Mouse (Mus musculus) heart, embryonic 13.5 days (tissue): ENCODE measurements around the gene Ube2d1. TPM values are rescaled to one million over a fixed set of nuclear protein-coding genes. Genes with fewer than 3 reads are reported as not detected.

Source experiments
- ATAC-seq: fragments of 200-750 bp; cut with Nextera tagmentation; 2 replicates; pipeline ENCODE4 v1.8.0; 2017; ENCODE audit warnings: moderate TSS enrichment; ENCODE audit not compliant: insufficient number of reproducible peaks, low FRiP score, low TSS enrichment; ENCODE audit errors: extremely low read depth
- H3K27ac ChIP-seq: fragments of 300-500 bp; sonication (generic); replicated peaks from 2 replicates; pipeline ENCODE4 v1.5.1; 2015; ENCODE audit warnings: moderate library complexity, mild to moderate bottlenecking, inconsistent platforms
- H3K27me3 ChIP-seq: fragments of 300-500 bp; sonication (generic); replicated peaks from 2 replicates; pipeline ENCODE4 v1.6.1; 2015; ENCODE audit warnings: mild to moderate bottlenecking, inconsistent platforms
- H3K36me3 ChIP-seq: fragments of 300-500 bp; sonication (generic); 2 replicates; pipeline ENCODE4 v1.6.1; 2015; ENCODE audit warnings: mild to moderate bottlenecking, inconsistent platforms
- H3K4me1 ChIP-seq: fragments of 300-500 bp; sonication (generic); 2 replicates; pipeline ENCODE4 v1.6.1; 2015; ENCODE audit warnings: inconsistent platforms
- H3K4me2 ChIP-seq: fragments of 300-500 bp; sonication (generic); 2 replicates; pipeline ENCODE4 v1.6.1; 2015; ENCODE audit warnings: inconsistent platforms, mild to moderate bottlenecking, moderate library complexity
- H3K4me3 ChIP-seq: fragments of 300-500 bp; sonication (generic); 2 replicates; pipeline ENCODE4 v1.5.1; 2015; ENCODE audit warnings: moderate library complexity, mild to moderate bottlenecking, inconsistent platforms
- H3K9ac ChIP-seq: fragments of 300-500 bp; sonication (generic); 2 replicates; pipeline ENCODE4 v1.6.1; 2015; ENCODE audit warnings: inconsistent platforms, mild to moderate bottlenecking, moderate library complexity
- H3K9me3 ChIP-seq: fragments of 300-500 bp; sonication (generic); 2 replicates; pipeline ENCODE4 v1.6.1; 2016; ENCODE audit warnings: inconsistent platforms
- WGBS: fragments of 180-500 bp; shearing (Covaris S2); methylation state at CpG from one replicate; pipeline ENCODE4 v1.1.7; 2015; ENCODE audit warnings: mixed read lengths; 5-methylcytosine and 5-hydroxymethylcytosine counted together
- polyA plus RNA-seq: library from polyadenylated mRNA; unstranded; fragments of >200 nt; fragmentation: Nextera tagmentation; extraction: Ambion mirVana; gene quantifications from 2 replicates; pipeline ENCODE4 v1.2.1, GENCODE M21; 2015

The Ube2d1 gene
- polyA plus RNA-seq, 1 experiment from 2014 or later = 56.2 TPM

- ATAC-seq = no peak
- WGBS = 55% methylated on average over 7 of the region's 7 CpGs
- Histone ChIP-seq H3K36me3 (no peaks in the 10 kb centered on the region), H3K27me3 (no peaks in the 10 kb centered on the region), H3K4me2 (no peak overlapping the region), H3K27ac (no peak overlapping the region), H3K9ac (no peak overlapping the region), H3K4me1 (no peaks in the 10 kb centered on the region), H3K9me3 (no peaks in the 10 kb centered on the region), H3K4me3 (no peak overlapping the region)
Measured at GRCm38 (mm10) chr10:71316497-71316896, 31.4 kb upstream of the Ube2d1 start.

DNA sequence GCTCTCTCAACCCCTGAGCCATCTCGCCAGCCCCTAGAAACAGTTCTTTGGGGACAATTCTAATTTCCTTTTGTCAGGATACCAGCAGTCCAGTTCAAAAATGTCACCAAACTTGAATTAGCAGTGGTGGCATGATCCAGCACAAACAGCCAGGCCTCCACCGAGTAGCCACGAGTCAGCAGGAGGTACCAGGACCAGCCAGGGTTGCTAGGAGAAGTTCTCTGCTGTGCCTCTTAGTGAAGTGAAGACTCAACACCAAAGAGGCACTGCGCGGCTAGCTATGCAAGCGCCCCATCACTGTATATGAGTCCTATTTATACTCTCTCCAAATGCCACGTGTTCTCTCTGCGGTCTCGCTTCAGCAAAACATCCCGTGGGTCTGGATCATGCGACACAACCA, 31.0 kb upstream of the Ube2d1 start:
- Histone ChIP-seq H3K27me3 (no peaks in the 10 kb centered on the region), H3K9me3 (no peaks in the 10 kb centered on the region), H3K4me3 (no peak overlapping the region), H3K4me1 (no peaks in the 10 kb centered on the region), H3K4me2 (no peak overlapping the region), H3K27ac (no peak overlapping the region), H3K36me3 (no peaks in the 10 kb centered on the region), H3K9ac (no peak overlapping the region)
- no peak for ATAC-seq
- 60% methylated on average over 11 of the region's 11 CpGs for WGBS

DNA sequence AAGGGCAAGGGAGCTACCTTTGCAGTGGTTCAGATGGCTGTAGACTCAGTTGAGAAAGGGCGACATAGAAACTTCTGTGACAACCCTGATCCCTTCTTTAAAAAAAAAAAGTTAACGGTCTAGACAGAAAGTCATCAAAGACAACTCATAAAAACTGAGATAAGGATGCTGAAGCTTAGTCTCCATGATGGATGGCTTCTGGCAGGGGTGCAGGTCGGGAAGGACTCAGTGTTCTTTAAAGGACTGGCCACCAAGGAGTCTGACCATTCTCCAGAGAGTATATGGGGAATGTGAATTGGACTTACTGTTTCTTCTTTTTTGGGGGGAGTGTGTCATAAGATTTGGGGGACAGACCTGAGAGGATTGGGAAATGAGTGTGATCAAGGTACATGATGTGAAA, 29.5 kb upstream of the Ube2d1 start:
- WGBS = 59% methylated on average over 3 of the region's 3 CpGs
- H3K36me3 ChIP-seq = no peaks in the 10 kb centered on the region
- ATAC-seq = no peak
- H3K4me1 ChIP-seq = no peaks in the 10 kb centered on the region
- no peaks in the 10 kb centered on the region for H3K27me3 ChIP-seq
- no peak overlapping the region for H3K4me3 ChIP-seq
- H3K27ac ChIP-seq = no peak overlapping the region
- no peaks in the 10 kb centered on the region for H3K9me3 ChIP-seq
- no peak overlapping the region for H3K9ac ChIP-seq
- H3K4me2 ChIP-seq = no peak overlapping the region

- no peaks in the 10 kb centered on the region for H3K27me3 ChIP-seq
- H3K9me3 ChIP-seq = no peaks in the 10 kb centered on the region
- no peak for ATAC-seq
- H3K36me3 ChIP-seq = no peaks in the 10 kb centered on the region
- 54% methylated on average over 3 of the region's 3 CpGs for WGBS
- no peaks in the 10 kb centered on the region for H3K4me1 ChIP-seq
- no peak overlapping the region for H3K4me2 ChIP-seq
- H3K9ac ChIP-seq = no peak overlapping the region
- H3K27ac ChIP-seq = no peak overlapping the region
- no peak overlapping the region for H3K4me3 ChIP-seq
Measured at GRCm38 (mm10) chr10:71310288-71310687, 25.2 kb upstream of the Ube2d1 start.

DNA sequence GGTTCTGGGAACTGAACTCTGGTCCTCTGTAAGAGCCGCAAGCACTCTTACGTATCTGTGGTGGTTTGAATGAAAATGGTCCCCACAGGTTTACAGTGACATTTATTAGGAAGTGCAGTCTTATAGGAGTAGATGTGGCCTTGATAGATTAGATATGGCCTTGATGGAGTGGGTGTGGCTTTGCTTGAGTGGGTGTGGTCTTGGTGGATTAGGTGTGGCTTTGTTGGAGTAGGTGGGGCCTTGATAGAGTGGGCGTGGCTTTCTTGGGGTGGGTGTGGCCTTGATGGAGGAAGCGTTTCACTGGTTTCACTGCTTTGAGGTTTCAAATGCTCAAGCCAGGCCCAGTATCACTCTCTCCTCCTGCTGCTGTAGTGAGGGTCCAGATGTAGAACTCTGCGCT, 23.1 kb upstream of the Ube2d1 start:
- no peak overlapping the region for H3K9ac ChIP-seq
- H3K36me3 ChIP-seq = no peaks in the 10 kb centered on the region
- H3K27ac ChIP-seq = no peak overlapping the region
- no peaks in the 10 kb centered on the region for H3K4me1 ChIP-seq
- ATAC-seq = no peak
- no peak overlapping the region for H3K4me2 ChIP-seq
- no peak overlapping the region for H3K4me3 ChIP-seq
- WGBS = 82% methylated on average over 5 of the region's 5 CpGs
- H3K27me3 ChIP-seq = no peaks in the 10 kb centered on the region
- H3K9me3 ChIP-seq = no peaks in the 10 kb centered on the region

DNA sequence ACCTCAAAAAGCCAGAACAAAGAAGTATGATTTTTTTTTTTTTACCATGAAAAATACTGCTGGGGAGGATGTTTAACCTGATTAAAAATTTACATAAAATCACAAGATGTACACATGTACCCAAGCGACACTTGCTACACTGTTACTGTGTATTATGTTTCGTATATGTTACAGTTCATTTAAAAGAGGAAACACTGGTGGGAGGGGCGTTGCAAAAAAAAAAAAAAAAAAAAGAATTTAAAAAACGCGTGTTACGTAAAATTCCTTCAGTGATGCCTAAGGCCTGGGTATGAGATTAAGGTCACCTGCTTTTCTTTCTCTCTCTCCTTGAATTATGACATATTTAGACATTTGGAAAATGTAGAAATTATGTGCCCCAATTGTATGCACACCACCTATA, 21.7 kb upstream of the Ube2d1 start:
- Histone ChIP-seq H3K27me3 (no peaks in the 10 kb centered on the region), H3K4me1 (no peaks in the 10 kb centered on the region), H3K4me3 (no peak overlapping the region), H3K4me2 (peak overlapping the region; percentile 65; the same call in 1 of the 2 replicates), H3K36me3 (no peaks in the 10 kb centered on the region), H3K27ac (no peak overlapping the region), H3K9ac (no peak overlapping the region), H3K9me3 (no peaks in the 10 kb centered on the region)
- 69% methylated on average over 6 of the region's 6 CpGs for WGBS
- ATAC-seq = no peak

DNA sequence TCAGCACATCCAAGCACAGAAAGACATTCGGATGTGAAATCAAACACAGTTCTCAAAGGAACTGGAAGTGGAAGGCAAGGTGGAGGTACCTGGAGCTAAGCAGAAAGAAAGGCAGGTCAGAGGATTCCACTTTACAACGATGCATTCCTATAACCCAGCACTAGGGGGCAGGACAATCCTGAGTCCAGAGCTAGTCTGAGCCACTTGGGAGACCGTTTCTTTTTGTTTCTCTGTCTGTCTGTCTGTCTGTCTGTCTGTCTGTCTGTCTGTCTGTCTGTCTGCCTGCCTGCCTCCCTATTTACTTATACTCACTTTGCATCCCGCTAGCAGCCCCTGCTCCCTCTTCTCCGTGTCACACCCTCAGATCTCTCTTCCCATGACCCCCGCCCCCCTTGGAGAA, 21.1 kb upstream of the Ube2d1 start:
- 12% methylated on average over 6 of the region's 6 CpGs for WGBS
- H3K4me1 ChIP-seq = no peaks in the 10 kb centered on the region
- no peaks in the 10 kb centered on the region for H3K9me3 ChIP-seq
- no peak for ATAC-seq
- H3K4me3 ChIP-seq = peak overlapping the region; percentile 39
- H3K27ac ChIP-seq = no peak overlapping the region
- H3K9ac ChIP-seq = 0 out of 2 replicates have a peak overlapping the region, but pooled peaks have one; percentile 40
- H3K27me3 ChIP-seq = no peaks in the 10 kb centered on the region
- H3K4me2 ChIP-seq = peak overlapping the region; percentile 65
- no peaks in the 10 kb centered on the region for H3K36me3 ChIP-seq

DNA sequence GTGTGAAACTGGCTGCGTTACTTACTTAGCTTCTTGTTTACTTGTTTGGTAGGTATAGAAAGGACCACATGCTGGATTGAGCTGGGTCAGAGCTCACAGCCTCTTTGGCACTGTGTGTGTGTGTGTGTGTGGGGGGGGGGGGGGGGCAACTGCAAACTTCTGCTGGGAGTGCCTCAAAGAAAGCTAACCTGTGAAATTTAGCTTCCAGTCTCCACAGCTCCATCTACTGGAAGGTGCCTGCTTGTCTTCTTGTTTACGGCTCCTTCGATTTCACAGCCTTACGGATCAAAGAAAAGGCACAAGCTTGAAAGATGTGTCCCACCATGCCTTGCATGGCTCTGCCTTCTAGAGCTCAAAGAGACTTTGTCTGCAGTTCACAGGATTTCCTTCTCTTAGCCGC, 17.4 kb upstream of the Ube2d1 start:
- H3K9me3 ChIP-seq = no peaks in the 10 kb centered on the region
- H3K36me3 ChIP-seq = no peaks in the 10 kb centered on the region
- H3K4me2 ChIP-seq = peak overlapping the region; percentile 54
- no peak for ATAC-seq
- 0 out of 2 replicates have a peak, but pooled peaks cover 11% of the 10 kb centered on the region for H3K27me3 ChIP-seq
- 18% methylated on average over 5 of the region's 5 CpGs for WGBS
- H3K4me3 ChIP-seq = peak overlapping the region; percentile 20; the same call in 1 of the 2 replicates
- H3K9ac ChIP-seq = peak overlapping the region; percentile 47; the same call in 1 of the 2 replicates
- H3K27ac ChIP-seq = no peak overlapping the region
- H3K4me1 ChIP-seq = no peaks in the 10 kb centered on the region

DNA sequence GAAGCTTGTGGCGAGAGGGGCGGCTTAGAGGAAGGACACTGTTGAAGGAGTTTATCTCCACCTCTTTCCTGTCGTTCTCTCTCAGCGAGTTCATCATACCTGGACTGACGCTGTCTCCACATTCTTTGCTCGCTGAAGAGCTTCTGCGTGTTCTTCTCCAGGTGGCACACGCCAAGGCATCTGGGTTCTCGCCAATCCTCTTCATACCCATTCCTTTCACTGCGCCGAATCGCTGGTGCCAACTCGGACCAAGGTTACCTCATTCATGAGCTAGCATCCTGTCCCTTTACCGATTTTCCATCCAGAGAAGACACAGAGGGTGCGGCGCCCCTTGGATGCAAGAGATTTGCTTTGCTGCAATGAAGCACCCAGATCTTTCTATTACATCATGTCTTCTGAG, 15.1 kb upstream of the Ube2d1 start:
- no peak for ATAC-seq
- no peaks in the 10 kb centered on the region for H3K4me1 ChIP-seq
- no peak overlapping the region for H3K27ac ChIP-seq
- H3K36me3 ChIP-seq = no peaks in the 10 kb centered on the region
- H3K27me3 ChIP-seq = 0 out of 2 replicates have a peak, but pooled peaks cover 11% of the 10 kb centered on the region
- no peak overlapping the region for H3K9ac ChIP-seq
- 67% methylated on average over 16 of the region's 16 CpGs for WGBS
- no peaks in the 10 kb centered on the region for H3K9me3 ChIP-seq
- H3K4me2 ChIP-seq = no peak overlapping the region
- no peak overlapping the region for H3K4me3 ChIP-seq

- WGBS = 49% methylated on average over 4 of the region's 4 CpGs
- Histone ChIP-seq H3K27me3 (no peaks in the 10 kb centered on the region), H3K27ac (no peak overlapping the region), H3K36me3 (no peaks in the 10 kb centered on the region), H3K4me1 (peaks cover 14% of the 10 kb centered on the region), H3K4me3 (no peak overlapping the region), H3K4me2 (no peak overlapping the region), H3K9me3 (no peaks in the 10 kb centered on the region), H3K9ac (no peak overlapping the region)
- no peak for ATAC-seq
Measured at GRCm38 (mm10) chr10:71293245-71293644, 8.2 kb upstream of the Ube2d1 start.

- no peaks in the 10 kb centered on the region for H3K9me3 ChIP-seq
- 0 out of 2 replicates have a peak overlapping the region, but pooled peaks have one; percentile 17 for H3K4me3 ChIP-seq
- 14% methylated on average over 11 of the region's 11 CpGs for WGBS
- H3K9ac ChIP-seq = no peak overlapping the region
- no peaks in the 10 kb centered on the region for H3K27me3 ChIP-seq
- H3K27ac ChIP-seq = no peak overlapping the region
- H3K4me1 ChIP-seq = peaks cover 14% of the 10 kb centered on the region
- peak overlapping the region; percentile 41 for H3K4me2 ChIP-seq
- ATAC-seq = no peak
- no peaks in the 10 kb centered on the region for H3K36me3 ChIP-seq
Measured at GRCm38 (mm10) chr10:71292254-71292653, 7.2 kb upstream of the Ube2d1 start.

DNA sequence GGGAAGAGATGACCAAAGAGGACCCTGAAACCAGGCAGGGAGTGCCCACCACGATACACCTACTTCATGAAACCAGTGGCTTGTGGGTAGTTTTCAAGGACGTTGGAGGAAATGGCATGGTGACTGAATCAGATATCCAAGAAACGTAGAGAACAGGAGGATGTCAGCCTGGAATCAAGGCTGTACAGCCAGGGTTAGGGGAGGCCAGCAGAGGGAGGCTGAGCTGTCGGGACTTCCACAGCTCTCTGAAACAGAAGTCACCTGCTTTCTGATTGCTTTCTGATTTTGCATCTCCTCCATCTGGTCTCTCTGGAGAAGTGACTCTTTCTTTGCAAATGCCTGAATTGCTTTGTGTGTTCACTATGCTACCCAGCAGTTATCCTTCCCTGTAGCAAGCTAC, 6.7 kb upstream of the Ube2d1 start:
- Histone ChIP-seq H3K9ac (no peak overlapping the region), H3K27ac (no peak overlapping the region), H3K4me3 (0 out of 2 replicates have a peak overlapping the region, but pooled peaks have one; percentile 17), H3K4me1 (peaks cover 14% of the 10 kb centered on the region), H3K4me2 (peak overlapping the region; percentile 41), H3K36me3 (no peaks in the 10 kb centered on the region), H3K9me3 (no peaks in the 10 kb centered on the region), H3K27me3 (peaks cover under 1% of the 10 kb centered on the region; the same call in 1 of the 2 replicates)
- WGBS = 16% methylated on average over 4 of the region's 4 CpGs
- no peak for ATAC-seq
